Mouse (Mus musculus) C2C12 (cell line): ENCODE measurements around the gene Sh2d5.

Experiments used
- CTCF ChIP-seq: IDR thresholded peaks from one replicate; pipeline ENCODE4 v1.5.1; 2011; ENCODE audit not compliant: control insufficient read depth, insufficient read depth, insufficient read length
- MYOD1 ChIP-seq: IDR thresholded peaks from one replicate; pipeline ENCODE4 v1.6.1; 2011; ENCODE audit warnings: low read depth; ENCODE audit not compliant: control insufficient read depth, insufficient read length
- USF1 ChIP-seq: IDR thresholded peaks from one replicate; pipeline ENCODE4 v1.6.1; 2011; ENCODE audit warnings: low read depth, mild to moderate bottlenecking, control low read depth, moderate library complexity

DNA sequence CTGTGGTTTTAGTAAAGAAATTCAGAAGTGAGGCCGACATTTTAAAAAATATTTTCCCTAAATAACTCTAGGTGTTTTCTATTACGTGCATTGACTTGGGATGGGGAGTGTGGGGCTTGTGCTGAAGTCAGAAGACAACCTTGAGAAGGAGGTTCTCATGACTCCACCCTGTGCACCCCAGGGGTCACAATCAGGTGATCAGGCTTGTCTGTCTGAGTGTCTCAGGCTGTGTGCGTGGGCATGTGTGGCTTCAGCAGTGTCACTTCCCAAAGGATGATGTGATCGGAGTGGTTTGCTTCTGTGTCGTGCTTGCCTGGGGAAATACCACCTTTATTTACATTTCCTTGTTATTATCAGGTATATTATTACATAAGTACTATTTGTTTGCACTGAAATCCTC lies 30.9 kb upstream of the Sh2d5 start:
- TF ChIP-seq CTCF (no peak), MYOD1 (no peak), USF1 (no peak)
